Mouse (Mus musculus): ENCODE data around the gene Gm20521. TPM values are rescaled to one million over a fixed set of nuclear protein-coding genes. Genes with fewer than 3 reads are reported as not detected.

Gm20521 gene
- polyA plus RNA-seq, 1 experiment: not detected

DNA sequence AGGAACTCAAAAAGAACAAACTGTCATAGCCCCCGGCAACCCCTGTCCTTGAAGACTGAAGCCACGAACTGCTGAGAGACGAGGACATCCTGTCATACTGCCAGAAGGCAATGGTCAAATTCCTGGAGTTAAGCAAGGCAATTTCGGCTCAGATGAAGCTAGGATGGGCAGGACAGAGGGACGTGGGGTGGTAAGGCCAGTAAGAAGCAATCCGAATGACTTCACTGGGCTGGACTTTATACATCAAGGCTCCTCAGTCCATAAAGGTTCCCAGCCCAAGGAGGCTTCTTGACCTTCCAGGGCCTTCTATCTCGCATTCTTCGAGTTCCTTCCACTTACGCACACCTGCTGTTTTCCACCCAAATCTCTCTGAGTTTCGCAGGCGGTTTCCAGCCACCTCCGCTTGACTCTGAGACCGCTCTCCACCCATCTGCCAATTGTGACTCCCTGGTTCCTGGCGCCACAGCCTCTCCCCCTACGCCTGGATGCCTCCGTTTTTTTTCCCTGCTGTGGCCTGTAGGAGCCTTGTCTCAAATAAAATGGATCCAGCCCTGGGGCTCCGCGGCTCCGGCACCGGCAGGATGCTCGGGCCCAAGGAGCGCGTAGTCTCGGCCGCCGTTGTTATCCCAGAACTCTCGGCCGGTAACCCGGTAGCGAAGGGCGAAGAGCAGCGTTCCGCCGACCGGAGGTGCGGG is 7.2 kb upstream of the Gm20521 start:
- 0 out of 2 replicates have a peak, but pooled peaks cover 2% of the 10 kb centered on the region for H3K4me1 ChIP-seq (ENCODE audit: control insufficient read depth, insufficient read depth, insufficient read length, low read length)
- 0 out of 2 replicates have a peak overlapping the region, but pooled peaks have one; percentile 23 for H3K27ac ChIP-seq (replicated peaks; ENCODE audit: low read depth, low read length)
- H3K4me3 ChIP-seq (ENCODE audit: insufficient read depth, low read depth, low read length): peak overlapping the region; percentile 61

DNA sequence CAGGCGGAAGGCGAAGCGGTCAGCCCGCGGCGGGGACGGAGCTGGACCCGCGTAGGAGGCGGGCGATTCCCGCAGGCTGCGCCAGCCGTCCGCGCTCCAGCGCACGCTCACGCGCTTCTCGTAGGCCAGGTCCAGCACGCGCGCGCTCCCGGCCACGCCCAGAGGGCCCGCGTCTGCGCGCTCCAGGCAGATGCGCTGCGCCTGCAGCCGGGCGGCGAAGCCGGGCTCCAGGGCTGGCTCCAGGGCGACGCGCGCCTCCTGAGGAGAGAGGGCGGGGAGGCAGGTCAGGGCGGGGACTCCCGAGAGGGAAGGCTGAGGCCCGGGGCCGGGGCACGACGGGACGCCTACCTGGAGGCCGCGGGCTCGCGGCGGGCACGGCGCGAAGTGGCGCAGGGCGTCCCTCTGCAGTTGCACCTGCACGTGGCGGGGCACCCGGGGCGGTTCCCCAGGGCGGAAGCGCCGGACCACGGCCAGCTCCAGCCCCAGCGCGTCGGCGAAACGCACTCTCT is 6.6 kb upstream of the Gm20521 start:
- 0 out of 2 replicates have a peak, but pooled peaks cover 2% of the 10 kb centered on the region for H3K4me1 ChIP-seq (ENCODE audit: control insufficient read depth, insufficient read depth, insufficient read length, low read length)
- H3K4me3 ChIP-seq (ENCODE audit: insufficient read depth, low read depth, low read length): peak overlapping the region; percentile 61
- 0 out of 2 replicates have a peak overlapping the region, but pooled peaks have one; percentile 23 for H3K27ac ChIP-seq (replicated peaks; ENCODE audit: low read depth, low read length)

DNA sequence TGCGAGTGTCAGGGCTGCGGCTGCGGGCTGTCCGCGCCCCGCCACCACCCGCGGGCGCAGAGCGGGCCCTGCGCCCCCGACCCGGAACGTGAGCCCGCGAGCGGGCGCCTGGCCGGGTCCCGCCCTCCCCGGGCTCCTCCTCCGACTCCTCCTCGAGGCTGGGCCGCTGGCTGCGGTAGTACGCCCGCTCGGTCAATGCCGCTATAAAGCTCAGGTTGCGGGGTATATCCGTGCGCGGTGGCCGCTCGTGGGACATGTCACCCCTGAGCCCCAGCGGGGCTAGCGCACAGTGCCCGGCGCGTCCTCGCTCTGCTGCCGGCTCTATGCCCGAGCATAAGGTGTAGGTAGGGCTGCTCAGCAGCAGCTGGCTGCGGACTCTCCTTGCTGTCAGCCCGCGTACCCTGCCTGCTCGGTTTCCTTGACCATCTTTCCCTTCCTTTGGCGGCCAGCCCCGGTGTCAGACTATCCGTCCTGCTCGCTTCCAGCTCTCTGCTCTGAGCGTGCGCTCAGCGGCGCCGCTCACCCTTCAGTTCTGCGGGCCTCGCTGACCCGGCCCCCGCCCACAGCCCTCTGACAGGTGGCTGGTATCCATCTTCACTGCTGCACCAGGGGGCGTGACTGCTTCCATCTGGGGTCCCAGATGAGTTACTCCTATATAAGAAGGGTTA is 6.1 kb upstream of the Gm20521 start, which contains the start of gene Ppp1r3e:
TSS of gene Ppp1r3e (minus strand) at position 503 of the 668 bp plus-strand sequence.
- 0 out of 2 replicates have a peak, but pooled peaks cover 2% of the 10 kb centered on the region for H3K4me1 ChIP-seq (ENCODE audit: control insufficient read depth, insufficient read depth, insufficient read length, low read length)
- 0 out of 2 replicates have a peak within 1 kb of the TSS, but pooled peaks have one; percentile 23 for H3K27ac ChIP-seq (replicated peaks; ENCODE audit: low read depth, low read length)
- peak within 1 kb of the TSS; percentile 61 for H3K4me3 ChIP-seq (ENCODE audit: insufficient read depth, low read depth, low read length)

DNA sequence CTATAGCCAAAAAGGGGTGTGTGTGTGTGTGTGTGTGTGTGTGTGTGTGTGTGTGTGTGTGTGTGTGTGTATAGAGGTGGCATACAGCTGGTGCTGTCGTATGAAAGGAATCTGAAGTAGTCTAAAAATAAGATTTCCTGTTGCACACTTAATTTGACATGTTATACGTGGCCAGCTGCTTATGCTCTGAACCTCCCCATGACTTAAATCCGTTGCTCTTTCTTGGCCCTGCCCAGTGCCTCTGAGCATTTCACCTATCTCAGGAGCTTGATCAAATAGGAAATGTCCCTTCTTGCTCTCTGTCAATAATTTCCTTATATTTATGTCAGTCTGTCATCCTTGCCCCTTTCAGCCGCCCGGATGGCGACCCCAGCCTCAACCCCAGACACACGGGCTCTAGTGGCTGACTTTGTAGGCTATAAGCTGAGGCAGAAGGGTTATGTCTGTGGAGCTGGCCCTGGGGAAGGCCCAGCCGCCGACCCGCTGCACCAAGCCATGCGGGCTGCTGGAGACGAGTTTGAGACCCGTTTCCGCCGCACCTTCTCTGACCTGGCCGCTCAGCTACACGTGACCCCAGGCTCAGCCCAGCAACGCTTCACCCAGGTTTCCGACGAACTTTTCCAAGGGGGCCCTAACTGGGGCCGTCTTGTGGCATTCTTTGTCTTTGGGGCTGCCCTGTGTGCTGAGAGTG is 926 bp downstream of the Gm20521 start:
- H3K4me1 ChIP-seq (ENCODE audit: control insufficient read depth, insufficient read depth, insufficient read length, low read length): 0 out of 2 replicates have a peak, but pooled peaks cover 2% of the 10 kb centered on the region
- peak overlapping the region; percentile 75 for H3K4me3 ChIP-seq (ENCODE audit: insufficient read depth, low read depth, low read length)

GRCm38 (mm10) chr14:54885309-54885708 is 2.1 kb downstream of the Gm20521 start:
- Histone ChIP-seq H3K4me3 (ENCODE audit: insufficient read depth, low read depth, low read length) (no peak overlapping the region), H3K4me1 (ENCODE audit: control insufficient read depth, insufficient read depth, insufficient read length, low read length) (0 out of 2 replicates have a peak, but pooled peaks cover 2% of the 10 kb centered on the region), H3K27ac (replicated peaks; ENCODE audit: low read depth, low read length) (no peak overlapping the region)

More for the DNA sequence above, 926 bp downstream of the Gm20521 start:
- H3K27ac ChIP-seq (replicated peaks; ENCODE audit: low read depth, low read length): peak overlapping the region; percentile 88

DNA sequence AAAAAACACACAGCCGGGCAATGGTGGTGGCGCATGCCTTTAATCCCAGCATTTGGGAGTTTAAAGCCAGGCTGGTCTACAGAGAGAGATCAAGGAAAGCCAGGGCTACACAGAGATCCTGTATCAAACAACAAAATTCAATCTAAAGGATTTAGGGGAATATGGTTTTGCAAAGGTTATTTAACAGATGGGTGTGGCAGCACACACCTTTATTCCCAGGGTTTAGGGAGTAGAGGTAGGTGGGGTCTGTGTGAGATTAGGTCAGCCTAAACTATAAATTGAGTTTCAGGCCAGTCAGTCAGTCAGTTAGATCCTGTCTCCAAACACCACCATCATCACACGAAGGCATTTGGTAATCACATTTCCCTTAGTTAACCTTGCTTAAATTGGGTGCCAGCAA is 9.0 kb downstream of the Gm20521 start, which contains the start of gene Pabpn1:
TSS of gene Pabpn1 (plus strand) at position 301 of the 400 bp plus-strand sequence.
- peak within 1 kb of the TSS; percentile 78 for H3K27ac ChIP-seq (replicated peaks; ENCODE audit: low read depth, low read length)
- H3K4me1 ChIP-seq (ENCODE audit: control insufficient read depth, insufficient read depth, insufficient read length, low read length): no peaks in the 10 kb centered on the region; the same call in 1 of the 2 replicates
- H3K4me3 ChIP-seq (ENCODE audit: insufficient read depth, low read depth, low read length): peak within 1 kb of the TSS; percentile 64

DNA sequence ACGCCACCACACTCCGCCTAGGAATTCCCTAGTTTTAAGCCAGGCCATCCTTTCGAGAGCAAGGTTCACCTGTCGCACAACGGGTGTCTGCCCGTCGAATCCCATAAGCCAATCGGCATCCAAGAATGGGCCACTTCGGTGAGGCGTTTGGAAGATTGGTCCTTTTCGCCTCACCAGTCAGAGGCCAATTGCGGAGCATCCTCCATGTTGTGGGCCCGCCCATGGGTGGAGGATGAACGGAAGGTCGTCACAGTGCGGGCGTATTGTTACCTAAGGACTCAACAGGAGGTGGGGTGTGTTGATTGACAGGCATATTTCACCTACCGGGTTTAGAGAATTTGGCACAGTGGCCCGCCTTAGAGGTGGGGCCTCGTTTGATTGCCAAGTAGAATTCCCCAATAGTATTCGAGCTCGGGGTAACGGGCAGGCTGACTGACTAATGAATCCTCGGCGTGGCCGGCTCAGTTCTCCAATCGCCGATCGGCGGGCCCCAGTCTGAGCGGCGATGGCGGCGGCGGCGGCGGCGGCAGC is 10.5 kb downstream of the Gm20521 start:
- Histone ChIP-seq H3K4me1 (ENCODE audit: control insufficient read depth, insufficient read depth, insufficient read length, low read length) (no peaks in the 10 kb centered on the region; the same call in 1 of the 2 replicates), H3K4me3 (ENCODE audit: insufficient read depth, low read depth, low read length) (peak overlapping the region; percentile 64), H3K27ac (replicated peaks; ENCODE audit: low read depth, low read length) (peak overlapping the region; percentile 78)

DNA sequence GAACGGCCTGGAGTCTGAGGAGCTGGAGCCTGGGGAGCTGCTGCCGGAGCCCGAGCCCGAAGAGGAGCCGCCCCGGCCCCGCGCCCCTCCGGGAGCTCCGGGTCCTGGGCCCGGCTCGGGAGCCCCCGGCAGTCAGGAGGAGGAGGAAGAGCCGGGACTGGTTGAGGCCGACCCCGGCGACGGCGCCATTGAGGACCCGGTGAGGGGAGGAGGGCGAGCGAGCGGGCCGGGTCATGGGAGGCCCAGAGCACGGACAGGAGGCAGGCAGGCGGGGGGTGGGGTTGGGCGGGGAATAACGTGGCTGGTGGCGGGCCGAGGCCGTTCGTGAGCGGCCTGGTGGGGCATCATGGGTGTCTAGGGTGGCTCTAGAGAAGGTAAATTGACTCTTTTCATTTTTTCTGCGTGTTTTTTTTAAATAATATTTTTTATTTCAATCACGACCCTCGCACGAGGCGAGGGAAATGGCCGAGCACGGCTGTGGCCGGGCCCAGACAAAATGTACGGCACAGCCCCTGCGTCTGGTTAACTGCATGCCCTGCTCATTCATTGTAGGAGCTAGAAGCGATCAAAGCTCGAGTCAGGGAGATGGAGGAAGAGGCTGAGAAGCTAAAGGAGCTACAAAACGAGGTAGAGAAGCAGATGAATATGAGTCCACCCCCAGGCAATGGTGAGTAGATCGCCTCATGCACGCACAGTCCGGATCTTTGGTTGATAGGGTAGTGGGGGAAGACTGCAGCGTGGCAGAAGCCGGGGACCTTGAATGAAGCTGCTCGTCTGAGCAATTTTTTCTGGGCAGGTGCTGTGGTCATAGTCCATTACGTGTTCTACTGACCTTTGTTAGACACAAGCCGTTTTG is 11.3 kb downstream of the Gm20521 start:
- no peaks in the 10 kb centered on the region; the same call in 1 of the 2 replicates for H3K4me1 ChIP-seq (ENCODE audit: control insufficient read depth, insufficient read depth, insufficient read length, low read length)
- H3K4me3 ChIP-seq (ENCODE audit: insufficient read depth, low read depth, low read length): peak overlapping the region; percentile 89
- peak overlapping the region; percentile 46; the same call in 1 of the 2 replicates for H3K27ac ChIP-seq (replicated peaks; ENCODE audit: low read depth, low read length)

DNA sequence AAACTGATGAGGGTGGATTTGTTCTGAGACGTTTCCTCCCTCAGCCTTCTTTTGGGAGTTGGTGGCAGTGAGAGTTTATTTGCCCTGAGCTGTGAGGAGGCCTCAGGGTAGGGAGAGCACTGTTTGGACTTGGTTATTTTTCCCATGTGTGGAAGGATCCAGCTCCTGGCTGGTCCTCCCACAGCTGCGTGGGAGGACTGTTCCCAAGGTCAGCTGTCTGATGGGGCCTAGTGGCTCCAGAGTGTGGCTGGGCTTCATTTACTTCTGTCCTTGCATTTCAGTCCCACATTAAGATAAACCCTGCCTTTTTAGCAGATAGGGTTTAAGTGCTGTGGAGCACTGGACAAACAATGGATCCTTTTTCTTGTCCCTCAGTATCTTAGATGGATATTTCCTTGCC is 14.2 kb downstream of the Gm20521 start:
- Histone ChIP-seq H3K4me1 (ENCODE audit: control insufficient read depth, insufficient read depth, insufficient read length, low read length) (no peaks in the 10 kb centered on the region; the same call in 1 of the 2 replicates), H3K4me3 (ENCODE audit: insufficient read depth, low read depth, low read length) (no peak overlapping the region), H3K27ac (replicated peaks; ENCODE audit: low read depth, low read length) (no peak overlapping the region)

GRCm38 (mm10) chr14:54900383-54900782 is 17.1 kb downstream of the Gm20521 start:
- Histone ChIP-seq H3K27ac (replicated peaks; ENCODE audit: low read depth, low read length) (no peak overlapping the region), H3K4me3 (ENCODE audit: insufficient read depth, low read depth, low read length) (no peak overlapping the region), H3K4me1 (ENCODE audit: control insufficient read depth, insufficient read depth, insufficient read length, low read length) (no peaks in the 10 kb centered on the region)

DNA sequence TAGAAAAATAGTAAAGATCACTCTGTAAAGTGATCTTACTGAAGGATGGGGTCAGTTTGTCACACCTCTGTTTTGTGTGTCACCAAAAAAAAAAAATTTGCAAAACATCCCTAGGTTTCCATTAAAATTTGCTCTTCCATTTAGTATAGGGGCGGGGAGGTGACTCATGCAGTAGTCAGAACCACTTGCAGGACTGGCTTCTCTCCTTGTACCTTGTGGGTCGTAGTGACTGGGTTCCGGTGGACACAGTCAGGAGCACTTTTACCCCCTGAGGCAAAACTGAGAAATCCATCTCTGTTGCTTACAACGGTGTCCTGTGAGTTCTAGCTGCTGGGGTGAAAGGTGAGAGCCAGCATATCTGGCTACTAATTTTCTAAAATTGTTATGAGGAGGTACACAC is 20.4 kb downstream of the Gm20521 start:
- H3K4me1 ChIP-seq (ENCODE audit: control insufficient read depth, insufficient read depth, insufficient read length, low read length): no peaks in the 10 kb centered on the region
- no peak overlapping the region for H3K27ac ChIP-seq (replicated peaks; ENCODE audit: low read depth, low read length)
- no peak overlapping the region for H3K4me3 ChIP-seq (ENCODE audit: insufficient read depth, low read depth, low read length)

- H3K4me1 ChIP-seq (ENCODE audit: control insufficient read depth, insufficient read depth, insufficient read length, low read length): peaks cover 3% of the 10 kb centered on the region; the same call in 1 of the 2 replicates
- no peak overlapping the region for H3K4me3 ChIP-seq (ENCODE audit: insufficient read depth, low read depth, low read length)
- H3K27ac ChIP-seq (replicated peaks; ENCODE audit: low read depth, low read length): no peak overlapping the region
Observed at GRCm38 (mm10) chr14:54908682-54909081, 25.4 kb downstream of the Gm20521 start.

DNA sequence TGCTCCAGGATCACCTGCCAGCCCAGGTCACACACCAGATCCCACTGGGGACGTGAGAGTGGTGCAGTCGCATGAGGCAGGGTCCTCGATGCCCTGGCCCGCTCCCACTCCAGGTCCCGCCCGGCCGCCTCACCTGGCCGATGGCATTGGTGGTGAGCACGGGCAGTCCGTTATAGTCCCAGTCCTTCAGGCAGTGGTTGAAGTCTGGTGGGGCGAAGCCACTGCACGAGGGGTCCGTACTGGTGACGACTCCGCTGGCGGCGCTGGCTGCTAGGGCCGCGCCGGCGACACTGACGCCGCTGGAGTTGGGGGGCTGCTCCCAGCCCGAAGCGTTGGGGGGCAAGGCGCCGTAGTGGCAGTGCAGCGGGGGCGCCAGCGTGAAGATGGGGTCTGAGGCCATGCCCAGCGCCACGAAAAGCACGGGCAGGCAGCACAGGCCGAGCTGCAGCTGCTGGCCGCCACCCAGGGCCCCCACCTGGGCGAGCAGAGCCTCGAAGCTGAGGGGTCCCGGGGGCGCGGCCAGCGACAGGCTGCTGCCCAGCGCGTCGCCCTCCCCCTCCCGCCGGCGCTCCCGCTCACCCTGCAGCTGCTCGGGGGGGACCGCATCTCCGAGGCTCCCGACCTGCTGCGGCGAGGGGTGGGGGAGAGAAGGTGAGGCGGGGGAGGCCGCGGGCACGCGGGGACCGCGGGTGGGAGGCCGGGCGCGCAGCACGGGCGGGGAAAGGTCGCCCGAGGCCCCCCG is 29.0 kb downstream of the Gm20521 start:
- H3K4me3 ChIP-seq (ENCODE audit: insufficient read depth, low read depth, low read length): peak overlapping the region; percentile 96
- peaks cover 3% of the 10 kb centered on the region; the same call in 1 of the 2 replicates for H3K4me1 ChIP-seq (ENCODE audit: control insufficient read depth, insufficient read depth, insufficient read length, low read length)
- no peak overlapping the region for H3K27ac ChIP-seq (replicated peaks; ENCODE audit: low read depth, low read length)

Measured in brown adipose tissue, adult 24 weeks (tissue).